Mouse (Mus musculus) liver, embryonic 14.5 days (tissue): ENCODE measurements around the gene Cpne6.

Experiments
- CTCF ChIP-seq: IDR thresholded peaks from 2 replicates; pipeline ENCODE4 v1.5.1; 2016; ENCODE audit warnings: antibody characterized with exemption, low read depth, control low read depth
- EP300 ChIP-seq: IDR thresholded peaks from 2 replicates; pipeline ENCODE4 v1.6.1; 2016; ENCODE audit warnings: antibody characterized with exemption, low read depth

GRCm38 (mm10) chr14:55555788-55556187 lies 45.5 kb downstream of the Cpne6 start:
- TF ChIP-seq CTCF (no peak), EP300 (no peak)
